ENCODE assay signal across 7 mouse cellular contexts in the genomic region with DNA sequence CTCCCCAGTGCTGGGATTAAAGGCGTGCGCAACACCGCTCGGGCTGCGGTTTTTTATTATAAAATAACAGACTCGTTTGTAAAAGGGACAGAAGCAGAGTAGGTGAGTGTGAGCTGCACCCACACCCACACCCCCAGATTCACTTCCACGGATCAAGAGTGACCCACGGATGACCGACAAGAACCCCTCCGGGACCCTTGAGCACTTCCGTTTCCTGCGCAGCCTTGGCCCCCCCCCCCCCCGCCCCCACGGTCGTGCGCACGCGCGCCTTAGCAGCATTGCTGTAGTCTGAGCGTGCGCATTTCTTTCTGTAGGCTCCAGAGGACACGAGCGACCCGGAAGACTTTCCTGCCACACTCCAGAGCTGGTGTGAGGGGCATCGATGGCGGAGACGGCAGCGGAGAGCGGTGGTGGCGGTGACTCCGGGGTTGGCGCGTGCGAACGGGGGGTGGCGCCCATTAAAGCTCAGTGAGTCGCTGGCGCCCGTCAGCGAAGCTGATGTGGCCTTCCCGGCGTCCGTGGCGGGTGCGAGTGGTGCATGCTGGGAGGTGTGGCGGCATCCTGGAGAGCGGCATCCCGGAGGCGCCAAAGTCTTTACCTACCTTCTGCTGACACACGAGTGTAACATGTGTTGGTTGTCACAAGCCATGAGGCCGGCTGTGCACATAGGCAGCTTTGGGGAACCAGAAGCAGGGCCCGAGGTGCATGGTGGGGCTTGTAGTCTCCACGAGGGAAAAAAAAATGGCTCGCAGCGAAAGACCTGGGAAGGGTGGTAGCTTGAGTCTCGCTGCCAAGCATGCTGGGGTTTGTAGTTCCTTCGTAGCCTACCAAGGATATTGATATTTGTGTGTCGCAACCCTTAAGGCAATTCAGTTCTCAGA. TPM values are rescaled to one million over a fixed set of nuclear protein-coding genes. Genes with fewer than 3 reads are reported as not detected.
A peak's percentile ranks its signal among the peaks of the same experiment; 100 is the strongest.
DNase-seq lines count a peak whose midpoint lies in the region; ATAC-seq lines count a peak whose summit lies in the region.

A gene (plus strand): TSS at position 284 of the 881 bp plus-strand sequence.

- 0 out of 2 replicates have a peak, but pooled peaks cover 3% of the 10 kb centered on the region for H3K27me3 ChIP-seq in intestine, embryonic 15.5 days (replicated peaks)
- peaks cover 19% of the 10 kb centered on the region for H3K27me3 ChIP-seq in midbrain, embryonic 10.5 days (ENCODE audit: low read depth, poor library complexity, severe bottlenecking)

- peak; percentile 78 to 83 for DNase-seq in adrenal gland, adult 18-20 months (ENCODE audit: low spot score in 2 of 2)
- DNase-seq in embryo, embryonic 11 days, result peak; percentile 94
- peak; percentile 88 for DNase-seq in gastrocnemius, postnatal 25 days
- peak; percentile 92 for DNase-seq in left cerebral cortex, postnatal 25 days (ENCODE audit: low spot score in 2 of 2)
- peak; percentile 91 for DNase-seq in midbrain, embryonic 10.5 days (ENCODE audit: low spot score)
- DNase-seq in right cerebral cortex, postnatal 4 days, result peak; percentile 77

- ATAC-seq in intestine, embryonic 15.5 days, result peak; percentile 84

- H3K4me2 ChIP-seq in intestine, embryonic 15.5 days (replicated peaks), result peak within 1 kb of the TSS; percentile 84

- intact Hi-C loops in left cerebral cortex, postnatal 25 days (cut with DNase I), result loop anchor here (2.0 to 5.0 kb wide), 2 partner anchors 47 to 66 kb away; a partner anchor contains a TSS

- peaks cover 26% of the 10 kb centered on the region for H3K36me3 ChIP-seq in intestine, embryonic 15.5 days
- peaks cover 34% of the 10 kb centered on the region for H3K36me3 ChIP-seq in midbrain, embryonic 10.5 days

- peak within 1 kb of the TSS; percentile 78 for H3K4me3 ChIP-seq in intestine, embryonic 15.5 days (replicated peaks)
- H3K4me3 ChIP-seq in midbrain, embryonic 10.5 days, result peak within 1 kb of the TSS; percentile 85

- 2% methylated on average over 57 of the region's 58 CpGs for WGBS in intestine, embryonic 15.5 days
- 3% methylated on average over 58 of the region's 58 CpGs for WGBS in midbrain, embryonic 10.5 days

- H3K27ac ChIP-seq in intestine, embryonic 15.5 days, result peak within 1 kb of the TSS; percentile 96
- H3K27ac ChIP-seq in midbrain, embryonic 10.5 days (replicated peaks), result peak within 1 kb of the TSS; percentile 97

- peak within 1 kb of the TSS; percentile 84 for H3K9ac ChIP-seq in intestine, embryonic 15.5 days

- H3K4me1 ChIP-seq in intestine, embryonic 15.5 days (replicated peaks), result peaks cover 26% of the 10 kb centered on the region
- H3K4me1 ChIP-seq in midbrain, embryonic 10.5 days, result peaks cover 38% of the 10 kb centered on the region

- no peaks in the 10 kb centered on the region for H3K9me3 ChIP-seq in intestine, embryonic 15.5 days
- H3K9me3 ChIP-seq in midbrain, embryonic 10.5 days (replicated peaks), result no peaks in the 10 kb centered on the region

RNA-seq across cellular contexts. Expression of the gene that starts here (rescaled TPM):
- 10 to 100 TPM; 28.3 to 31.3 TPM for total RNA-seq in adrenal gland, adult 18-20 months (2021)
- total RNA-seq in gastrocnemius, postnatal 25 days (2021), result 10 to 100 TPM; 12.4 to 14.5 TPM
- polyA plus RNA-seq in intestine, embryonic 15.5 days (2015; fragmentation: Nextera tagmentation; extraction: Ambion mirVana), result 38.7 and 42.8 TPM in 2 replicates
- 10 to 100 TPM; 64.1 to 64.6 TPM for total RNA-seq in left cerebral cortex, postnatal 25 days (2021)
- polyA plus RNA-seq in midbrain, embryonic 10.5 days (2016; fragmentation: Nextera tagmentation; extraction: Ambion mirVana), result 44.7 and 45.6 TPM in 2 replicates

Comparison
In these comparisons a context has a peak if more than half of its experiments do, and no peak if none do; other contexts are left out.
1. Peak in every context shown above with its lines: DNase-seq, ATAC-seq, H3K4me3 ChIP-seq and H3K27ac ChIP-seq.